Mouse (Mus musculus) neutrophil, adult 83 days (primary cell): ENCODE measurements around the gene Adam33. TPM values are rescaled to one million over a fixed set of nuclear protein-coding genes. Genes with fewer than 3 reads are reported as not detected.

Experiments used
- total RNA-seq, 2 experiments: library from RNA; stranded (reverse); gene quantifications; one replicate each; pipeline ENCODE4 v1.2.4; 2023

Gene Adam33
- 1 to 10 TPM; 3.1 to 3.7 TPM for total RNA-seq

DNA sequence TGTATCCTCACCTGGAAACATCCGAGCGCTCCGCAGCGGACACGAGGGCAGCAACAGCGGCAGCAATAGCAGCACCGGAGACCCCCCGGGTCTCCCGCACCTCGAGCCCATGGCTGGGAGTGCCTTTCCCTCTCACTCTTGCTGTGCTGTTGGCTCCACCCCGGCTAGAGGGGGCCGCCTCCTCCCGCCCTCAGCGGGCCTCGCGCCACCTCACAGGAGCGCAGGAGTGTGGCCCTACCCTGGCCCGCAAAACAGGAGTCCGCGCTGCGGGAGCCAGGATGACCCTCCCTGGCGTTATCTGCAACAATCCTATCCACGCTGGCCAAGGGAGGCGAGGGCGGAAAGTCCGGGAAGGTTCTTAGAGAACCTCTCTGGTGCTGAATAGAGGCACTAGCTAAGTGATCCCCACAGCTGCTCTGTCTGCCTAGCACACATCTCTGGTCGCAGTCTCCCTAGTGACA, at the start of gene Adam33:
Adam33 (minus strand) TSS at position 411 of the 461 bp plus-strand sequence.

GRCm38 (mm10) chr2:131086667-131087390, 23.2 kb upstream of the Adam33 start, which contains the start of gene Siglec1:
TSS of gene Siglec1 (minus strand) at chr2:131086765.

GRCm38 (mm10) chr2:131042988-131043387, 20.6 kb downstream of the Adam33 start, which contains the start of gene Gfra4:
TSS of gene Gfra4 (minus strand) at chr2:131043088.

Other genes with a start within 250 kb of the Adam33 start
- 10 to 100 TPM; 18.4 to 24.3 TPM for gene 4930402H24Rik, start 157.4 kb downstream of the Adam33 start, total RNA-seq
- 10 to 100 TPM; 49.0 to 56.8 TPM for gene Atrn, start 157.3 kb downstream of the Adam33 start, total RNA-seq
- gene Gfra4, start 20.7 kb downstream of the Adam33 start, total RNA-seq = not detected
- 1 to 10 TPM; 3.8 to 4.1 TPM for gene Siglec1, start 23.0 kb upstream of the Adam33 start, total RNA-seq
- not detected for gene Hspa12b, start 63.5 kb upstream of the Adam33 start, total RNA-seq
- gene Gm11037, start 69.7 kb upstream of the Adam33 start, total RNA-seq = not detected
- 10 to 100 TPM; 50.5 to 51.9 TPM for gene 1700037H04Rik, start 96.3 kb upstream of the Adam33 start, total RNA-seq
- gene Cenpb, start 116.3 kb upstream of the Adam33 start, total RNA-seq = 10 to 100 TPM; 23.1 to 26.1 TPM
- gene Cdc25b, start 123.1 kb upstream of the Adam33 start, total RNA-seq = 10 to 100 TPM; 56.9 to 60.2 TPM
- gene Spef1, start 123.5 kb upstream of the Adam33 start, total RNA-seq = 1 to 10 TPM; 2.0 to 2.4 TPM
- gene Ap5s1, start 143.3 kb upstream of the Adam33 start, total RNA-seq = 10 to 100 TPM; 14.0 to 17.7 TPM
- gene Mavs, start 170.2 kb upstream of the Adam33 start, total RNA-seq = 10 to 100 TPM; 11.4 to 11.5 TPM
- 10 to 100 TPM; 40.1 to 40.2 TPM for gene Pank2, start 198.7 kb upstream of the Adam33 start, total RNA-seq